Mouse (Mus musculus): ENCODE results near the gene Astn2.

The Astn2 gene

GRCm38 (mm10) chr4:65399457-65399856 is 1005.0 kb downstream of the Astn2 start:
- no peak for DNase-seq (ENCODE audit: low spot score)

- no peak for DNase-seq (ENCODE audit: low spot score)
These were observed 1007.6 kb downstream of the Astn2 start for GRCm38 (mm10) chr4:65396806-65397205.

DNA sequence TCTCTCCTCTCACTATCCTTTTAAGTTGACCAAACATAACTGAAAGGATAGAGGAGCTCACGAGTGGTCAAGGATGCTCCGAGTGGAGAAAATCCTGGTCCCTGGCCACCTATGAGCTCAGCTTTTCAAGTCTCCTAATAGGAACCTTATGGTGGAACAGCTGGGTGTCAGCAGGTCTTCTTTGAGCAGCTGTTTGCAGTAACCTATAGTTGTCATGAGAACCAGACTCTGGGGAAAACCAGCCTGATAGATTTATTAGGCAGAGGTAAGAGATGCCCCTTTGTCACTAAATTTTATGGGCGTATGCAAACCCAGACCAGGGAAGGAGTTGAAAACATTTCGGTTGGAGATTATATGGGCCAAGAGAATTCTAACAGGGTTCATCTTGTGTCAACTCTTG is 1013.4 kb downstream of the Astn2 start:
- no peak for DNase-seq (ENCODE audit: low spot score)

- DNase-seq (ENCODE audit: low spot score), result no peak
These were observed 1021.3 kb downstream of the Astn2 start for GRCm38 (mm10) chr4:65383070-65383469.

- DNase-seq (ENCODE audit: low spot score), result no peak
These were observed 1025.0 kb downstream of the Astn2 start for GRCm38 (mm10) chr4:65379461-65379860.

DNA sequence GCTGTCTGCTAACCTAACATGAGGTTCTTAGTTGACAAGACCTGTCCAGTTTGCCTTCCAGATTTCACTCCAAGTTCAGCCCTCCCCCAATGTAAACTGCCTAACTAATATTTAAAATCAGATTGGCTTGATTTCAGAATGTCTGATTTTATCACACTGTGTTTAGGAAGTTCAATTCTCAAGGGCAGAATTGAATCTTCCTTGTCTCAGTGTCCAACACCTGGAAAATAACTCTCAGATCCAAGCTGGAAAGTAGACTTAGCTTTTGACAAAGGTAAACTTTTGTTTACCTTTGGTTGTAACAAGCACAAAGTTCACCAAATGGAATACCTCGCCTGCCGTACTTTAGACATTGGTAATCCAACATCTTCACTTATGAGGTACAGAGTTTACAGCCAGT is 1027.8 kb downstream of the Astn2 start:
- no peak for DNase-seq (ENCODE audit: low spot score)

- DNase-seq (ENCODE audit: low spot score), result no peak
These were observed 1030.6 kb downstream of the Astn2 start for GRCm38 (mm10) chr4:65373841-65374240.

DNA sequence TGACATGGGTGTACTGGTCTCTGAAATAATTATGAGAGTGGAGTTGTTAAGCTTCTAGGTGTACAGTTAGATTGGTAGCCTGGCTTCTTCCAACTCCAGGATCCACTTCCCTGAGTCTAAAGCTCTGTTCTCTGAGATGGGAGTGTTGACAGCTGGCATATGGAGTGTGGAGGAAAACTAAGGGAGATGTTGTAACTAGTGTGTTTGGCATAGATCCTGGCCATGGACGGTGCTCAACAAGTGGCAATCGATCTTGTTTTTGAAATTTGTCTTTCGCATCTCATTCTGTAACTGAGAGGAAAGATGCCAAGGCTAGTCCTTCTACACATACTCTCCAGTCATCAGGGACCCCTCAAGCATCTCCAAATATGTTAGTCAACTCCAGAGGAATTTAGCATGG is 1031.7 kb downstream of the Astn2 start:
- no peak for DNase-seq (ENCODE audit: low spot score)

DNA sequence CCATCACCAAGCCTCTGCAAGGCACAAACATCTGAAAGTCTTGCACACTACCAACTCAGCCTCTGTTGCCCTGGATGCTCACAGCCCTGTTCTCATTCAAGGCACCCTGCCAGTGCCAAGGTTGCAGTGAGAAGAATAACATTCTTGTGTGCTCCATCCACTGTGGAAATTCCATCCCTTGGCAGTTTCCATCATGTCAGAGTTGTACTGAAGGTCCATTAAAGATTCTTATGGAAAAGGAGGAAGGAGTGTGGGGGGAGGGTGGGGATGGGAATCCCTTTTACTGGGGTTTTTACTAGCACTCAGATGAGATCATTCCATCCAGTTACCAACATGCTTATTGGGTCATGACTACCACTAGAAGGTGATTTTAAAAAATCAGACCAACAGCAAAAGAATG is 1037.3 kb downstream of the Astn2 start:
- DNase-seq (ENCODE audit: low spot score), result no peak

DNA sequence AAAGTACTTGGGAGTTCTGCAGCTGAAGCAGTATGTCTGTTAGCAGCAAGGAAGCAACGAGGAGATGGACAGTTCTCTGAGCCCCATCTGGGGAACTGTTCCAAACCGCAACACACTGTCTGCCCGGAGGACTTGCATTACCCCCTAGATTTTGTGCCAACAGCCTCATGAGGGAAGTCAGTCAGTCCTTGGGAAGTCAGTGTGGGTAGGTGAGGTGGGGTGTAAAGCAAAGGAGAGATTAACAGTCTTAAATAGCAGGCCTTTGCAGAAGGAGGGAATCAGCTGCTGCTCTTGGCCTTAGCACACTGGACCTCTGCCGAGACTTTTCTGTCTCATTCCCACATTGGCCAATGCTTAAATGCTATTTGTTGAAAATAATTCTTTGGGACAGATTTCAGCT is 1049.8 kb downstream of the Astn2 start:
- DNase-seq (ENCODE audit: low spot score), result no peak

- no peak for DNase-seq (ENCODE audit: low spot score)
These were observed 1053.9 kb downstream of the Astn2 start for GRCm38 (mm10) chr4:65350521-65350920.

DNA sequence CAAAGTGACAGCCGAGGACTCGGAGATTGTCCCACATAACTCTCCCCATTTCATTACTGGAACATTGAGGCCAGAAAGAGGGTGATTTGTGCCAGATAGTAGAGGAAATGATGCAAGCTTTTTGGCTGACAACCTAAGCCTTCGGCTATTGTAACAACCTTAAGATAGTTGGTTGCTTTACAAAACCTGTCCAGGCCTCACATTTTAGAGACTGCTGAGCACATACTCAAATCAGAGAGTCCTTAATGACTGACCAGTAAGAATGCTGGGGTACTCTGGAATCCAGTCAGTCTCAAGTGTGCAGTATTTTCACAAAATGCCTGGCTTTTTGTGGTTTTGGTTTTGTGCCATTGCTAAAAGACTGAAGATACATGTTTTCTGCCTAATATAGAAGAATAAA is 1062.6 kb downstream of the Astn2 start:
- DNase-seq (ENCODE audit: low spot score), result no peak

GRCm38 (mm10) chr4:65333718-65334117 is 1070.7 kb downstream of the Astn2 start:
- DNase-seq (ENCODE audit: low spot score), result no peak
